Mouse (Mus musculus) kidney, embryonic 15.5 days (tissue): ENCODE measurements around the gene Fhit. TPM values are rescaled to one million over a fixed set of nuclear protein-coding genes. Genes with fewer than 3 reads are reported as not detected.

Source experiments
- ATAC-seq: fragments of 200-750 bp; cut with Nextera tagmentation; replicated peaks from 2 replicates; pipeline ENCODE4 v1.8.0; 2017; ENCODE audit warnings: moderate TSS enrichment; ENCODE audit not compliant: low FRiP score
- H3K27ac ChIP-seq: fragments of 300-500 bp; sonication (generic); 2 replicates; pipeline ENCODE4 v1.5.1; 2015; ENCODE audit warnings: mild to moderate bottlenecking, inconsistent platforms
- H3K27me3 ChIP-seq: fragments of 300-500 bp; sonication (generic); 2 replicates; pipeline ENCODE4 v1.6.1; 2015; ENCODE audit warnings: inconsistent platforms
- H3K36me3 ChIP-seq: fragments of 300-500 bp; sonication (generic); 2 replicates; pipeline ENCODE4 v1.6.1; 2015; ENCODE audit warnings: inconsistent platforms
- H3K4me1 ChIP-seq: fragments of 300-500 bp; sonication (generic); 2 replicates; pipeline ENCODE4 v1.6.1; 2015; ENCODE audit warnings: inconsistent platforms
- H3K4me2 ChIP-seq: fragments of 300-500 bp; sonication (generic); 2 replicates; pipeline ENCODE4 v1.6.1; 2015; ENCODE audit warnings: moderate library complexity, mild to moderate bottlenecking, inconsistent platforms
- H3K4me3 ChIP-seq: fragments of 300-500 bp; sonication (generic); replicated peaks from 2 replicates; pipeline ENCODE4 v1.5.1; 2015; ENCODE audit warnings: mild to moderate bottlenecking, inconsistent platforms
- H3K9ac ChIP-seq: fragments of 300-500 bp; sonication (generic); 2 replicates; pipeline ENCODE4 v1.6.1; 2015; ENCODE audit warnings: mild to moderate bottlenecking, inconsistent platforms
- H3K9me3 ChIP-seq: fragments of 300-500 bp; sonication (generic); replicated peaks from 2 replicates; pipeline ENCODE4 v1.6.1; 2016; ENCODE audit warnings: inconsistent platforms
- WGBS: fragments of 180-500 bp; shearing (Covaris S2); methylation state at CpG from one replicate; pipeline ENCODE4 v1.1.7; 2015; ENCODE audit warnings: mixed read lengths; 5-methylcytosine and 5-hydroxymethylcytosine counted together
- polyA plus RNA-seq: library from polyadenylated mRNA; unstranded; fragments of >200 nt; fragmentation: Nextera tagmentation; extraction: Ambion mirVana; gene quantifications from 2 replicates; pipeline ENCODE4 v1.2.1, GENCODE M21; 2015

Gene Fhit
- polyA plus RNA-seq, 1 experiment from 2014 or later, result 5.1 TPM

DNA sequence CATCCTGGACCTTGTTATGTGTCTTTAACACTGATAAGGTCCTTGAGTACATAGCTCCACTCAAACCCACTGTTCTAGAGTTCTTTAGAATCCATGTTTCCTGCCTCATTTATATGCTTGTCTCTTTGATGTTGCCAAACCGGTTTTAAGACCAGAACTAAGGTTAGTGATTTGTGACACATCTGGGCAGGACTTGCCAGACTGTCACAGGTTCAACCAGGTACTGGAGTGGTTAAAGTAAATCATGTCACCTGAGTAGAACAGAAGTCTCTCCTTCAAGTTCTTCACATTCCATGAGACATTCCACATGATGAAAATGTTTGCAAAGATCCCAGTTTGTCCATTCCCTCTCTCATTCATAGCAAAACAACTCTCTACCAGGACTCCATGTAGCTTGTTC, 1376.0 kb downstream of the Fhit start:
- Histone ChIP-seq H3K4me3 (no peak overlapping the region), H3K9me3 (no peaks in the 10 kb centered on the region), H3K9ac (no peak overlapping the region), H3K4me2 (no peak overlapping the region), H3K27me3 (no peaks in the 10 kb centered on the region), H3K27ac (no peak overlapping the region), H3K4me1 (0 out of 2 replicates have a peak, but pooled peaks cover 4% of the 10 kb centered on the region), H3K36me3 (no peaks in the 10 kb centered on the region)
- WGBS, result 49% methylated on average over 1 of the region's 1 CpGs
- no peak for ATAC-seq

- Histone ChIP-seq H3K36me3 (no peaks in the 10 kb centered on the region), H3K27me3 (no peaks in the 10 kb centered on the region), H3K4me2 (no peak overlapping the region), H3K27ac (no peak overlapping the region), H3K4me1 (no peaks in the 10 kb centered on the region), H3K9ac (no peak overlapping the region), H3K4me3 (no peak overlapping the region), H3K9me3 (no peaks in the 10 kb centered on the region)
- WGBS, result 73% methylated on average over 4 of the region's 4 CpGs
- ATAC-seq, result no peak
These were observed 1410.5 kb downstream of the Fhit start for GRCm38 (mm10) chr14:9751341-9751740.

GRCm38 (mm10) chr14:9748709-9749108, 1413.1 kb downstream of the Fhit start:
- ATAC-seq, result no peak
- no peaks in the 10 kb centered on the region for H3K36me3 ChIP-seq
- H3K27ac ChIP-seq, result no peak overlapping the region
- no peaks in the 10 kb centered on the region for H3K27me3 ChIP-seq
- H3K4me2 ChIP-seq, result no peak overlapping the region
- H3K4me1 ChIP-seq, result no peaks in the 10 kb centered on the region
- no peak overlapping the region for H3K4me3 ChIP-seq
- 90% methylated on average over 1 of the region's 1 CpGs for WGBS
- no peaks in the 10 kb centered on the region for H3K9me3 ChIP-seq
- H3K9ac ChIP-seq, result no peak overlapping the region

GRCm38 (mm10) chr14:9721917-9722472, 1439.8 kb downstream of the Fhit start:
- Histone ChIP-seq H3K4me1 (no peaks in the 10 kb centered on the region), H3K36me3 (no peaks in the 10 kb centered on the region), H3K4me3 (no peak overlapping the region), H3K27me3 (no peaks in the 10 kb centered on the region), H3K27ac (no peak overlapping the region), H3K9ac (no peak overlapping the region), H3K9me3 (no peaks in the 10 kb centered on the region), H3K4me2 (no peak overlapping the region)
- no peak for ATAC-seq
- 59% methylated on average over 2 of the region's 2 CpGs for WGBS

GRCm38 (mm10) chr14:9698621-9699020, 1463.2 kb downstream of the Fhit start:
- WGBS, result 93% methylated on average over 1 of the region's 1 CpGs
- H3K4me1 ChIP-seq, result no peaks in the 10 kb centered on the region
- no peak overlapping the region for H3K9ac ChIP-seq
- no peak for ATAC-seq
- no peak overlapping the region for H3K4me2 ChIP-seq
- H3K4me3 ChIP-seq, result no peak overlapping the region
- H3K36me3 ChIP-seq, result no peaks in the 10 kb centered on the region
- H3K27ac ChIP-seq, result no peak overlapping the region
- H3K27me3 ChIP-seq, result no peaks in the 10 kb centered on the region
- H3K9me3 ChIP-seq, result no peaks in the 10 kb centered on the region

GRCm38 (mm10) chr14:9697101-9697500, 1464.7 kb downstream of the Fhit start:
- H3K36me3 ChIP-seq, result no peaks in the 10 kb centered on the region
- 79% methylated on average over 3 of the region's 3 CpGs for WGBS
- H3K9ac ChIP-seq, result no peak overlapping the region

DNA sequence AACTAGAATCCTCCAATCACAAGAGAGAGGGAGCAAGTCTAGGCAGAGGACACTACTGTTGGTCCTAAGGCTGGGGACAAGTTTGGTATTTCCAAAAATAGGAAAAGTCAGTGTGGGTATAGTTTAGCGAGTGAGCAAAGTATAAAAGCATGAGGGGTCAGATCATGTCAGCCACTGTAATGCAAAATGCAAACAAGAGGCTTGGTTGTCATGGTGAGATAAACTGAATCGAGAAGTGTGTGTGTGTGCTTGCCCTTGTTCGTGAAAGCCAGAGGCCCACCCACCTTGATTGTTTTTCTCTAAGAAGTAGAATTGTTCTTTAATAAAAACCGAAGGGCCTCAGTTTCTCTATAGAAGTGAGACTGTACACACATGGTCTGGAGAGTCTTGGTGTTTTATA, 1465.8 kb downstream of the Fhit start:
- H3K36me3 ChIP-seq, result no peaks in the 10 kb centered on the region
- no peaks in the 10 kb centered on the region for H3K9me3 ChIP-seq
- WGBS, result 70% methylated on average over 4 of the region's 4 CpGs
- ATAC-seq, result no peak
- no peak overlapping the region for H3K27ac ChIP-seq
- no peaks in the 10 kb centered on the region for H3K27me3 ChIP-seq
- H3K4me3 ChIP-seq, result no peak overlapping the region
- no peak overlapping the region for H3K4me2 ChIP-seq
- no peak overlapping the region for H3K9ac ChIP-seq
- no peaks in the 10 kb centered on the region for H3K4me1 ChIP-seq

More at GRCm38 (mm10) chr14:9697101-9697500, 1464.7 kb downstream of the Fhit start:
- Histone ChIP-seq H3K4me3 (no peak overlapping the region), H3K27ac (no peak overlapping the region), H3K4me1 (no peaks in the 10 kb centered on the region), H3K4me2 (no peak overlapping the region), H3K9me3 (no peaks in the 10 kb centered on the region), H3K27me3 (no peaks in the 10 kb centered on the region)
- ATAC-seq, result no peak

DNA sequence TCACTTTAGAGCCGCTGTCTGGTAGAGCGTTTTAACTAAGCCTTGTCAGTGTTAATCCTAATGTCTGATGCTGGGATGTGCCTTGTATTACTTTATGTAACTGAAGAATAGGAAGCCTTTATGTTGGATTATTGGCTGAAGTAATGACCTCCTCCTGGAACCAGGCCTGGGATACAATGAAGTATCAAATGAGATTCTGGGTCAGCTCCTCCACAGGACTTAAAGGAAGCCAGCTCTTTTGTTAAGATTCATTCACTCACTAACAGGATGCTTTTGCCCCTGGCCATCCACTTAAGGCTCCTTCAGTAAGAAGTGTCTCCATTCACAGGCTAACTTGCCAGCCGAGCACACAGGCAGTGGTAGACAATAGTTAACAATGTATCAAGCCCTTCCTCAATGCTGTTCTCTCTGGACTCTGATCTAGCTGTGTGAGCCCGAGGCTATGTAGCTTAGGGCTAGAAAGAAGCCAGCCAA, 1466.6 kb downstream of the Fhit start:
- Histone ChIP-seq H3K4me2 (no peak overlapping the region), H3K4me1 (no peaks in the 10 kb centered on the region), H3K4me3 (no peak overlapping the region), H3K9me3 (no peaks in the 10 kb centered on the region), H3K27ac (no peak overlapping the region), H3K36me3 (no peaks in the 10 kb centered on the region), H3K27me3 (no peaks in the 10 kb centered on the region), H3K9ac (no peak overlapping the region)
- WGBS, result 89% methylated on average over 4 of the region's 4 CpGs
- no peak for ATAC-seq

DNA sequence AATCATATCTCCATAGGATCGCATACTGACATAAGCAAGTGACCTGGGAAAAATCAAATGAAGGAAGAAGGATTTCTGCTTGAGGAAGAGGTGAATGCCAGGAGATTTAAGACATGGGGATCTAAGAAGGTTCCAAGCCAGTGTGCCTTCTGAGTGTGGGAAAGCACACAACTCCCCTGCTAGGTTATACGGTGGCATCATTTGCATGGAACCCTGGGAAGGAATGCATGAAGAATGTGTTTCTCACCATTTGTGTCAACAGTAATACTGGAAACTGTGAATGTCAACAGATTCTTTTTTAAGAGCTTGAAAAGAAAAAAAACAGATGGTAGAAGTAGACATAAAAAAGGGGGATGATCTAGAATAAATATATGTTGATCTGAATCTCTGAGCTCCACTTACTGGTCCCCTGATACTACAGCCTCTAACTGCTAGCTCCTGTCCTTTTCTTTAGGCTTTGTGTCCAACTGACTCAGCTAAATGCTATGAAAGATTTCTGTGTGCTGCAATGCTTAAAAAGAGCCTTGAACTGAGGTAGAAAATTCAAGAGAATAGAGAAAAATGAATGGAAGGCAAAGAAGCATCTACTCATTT, 1473.1 kb downstream of the Fhit start:
- H3K9ac ChIP-seq, result no peak overlapping the region
- 82% methylated on average over 2 of the region's 2 CpGs for WGBS
- no peaks in the 10 kb centered on the region for H3K4me1 ChIP-seq
- H3K4me2 ChIP-seq, result no peak overlapping the region
- no peaks in the 10 kb centered on the region for H3K36me3 ChIP-seq
- no peaks in the 10 kb centered on the region for H3K27me3 ChIP-seq
- H3K9me3 ChIP-seq, result no peaks in the 10 kb centered on the region
- H3K27ac ChIP-seq, result no peak overlapping the region
- no peak for ATAC-seq
- no peak overlapping the region for H3K4me3 ChIP-seq

DNA sequence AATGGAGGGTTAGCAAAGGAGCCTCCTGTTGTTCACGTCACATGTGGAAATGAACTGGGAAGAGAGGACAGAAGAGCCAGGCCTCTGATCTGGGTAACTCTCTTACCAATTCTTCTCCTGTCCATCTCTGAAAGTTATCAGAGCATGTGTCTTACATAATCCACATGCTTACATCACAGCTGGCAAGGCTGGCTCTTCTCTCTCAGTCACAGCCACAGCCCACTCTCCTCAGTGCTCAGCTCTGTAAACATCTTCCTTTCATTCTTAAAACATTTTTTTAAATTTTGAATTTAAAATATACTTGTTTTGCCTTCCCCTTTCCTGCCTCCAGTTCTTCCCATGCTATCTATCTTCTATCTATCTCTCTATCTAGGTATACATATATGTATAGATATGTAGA, 1477.5 kb downstream of the Fhit start:
- Histone ChIP-seq H3K9ac (no peak overlapping the region), H3K4me3 (no peak overlapping the region), H3K36me3 (no peaks in the 10 kb centered on the region), H3K27me3 (no peaks in the 10 kb centered on the region), H3K27ac (no peak overlapping the region), H3K4me2 (no peak overlapping the region), H3K4me1 (no peaks in the 10 kb centered on the region), H3K9me3 (no peaks in the 10 kb centered on the region)
- no peak for ATAC-seq
- 88% methylated on average over 1 of the region's 1 CpGs for WGBS

DNA sequence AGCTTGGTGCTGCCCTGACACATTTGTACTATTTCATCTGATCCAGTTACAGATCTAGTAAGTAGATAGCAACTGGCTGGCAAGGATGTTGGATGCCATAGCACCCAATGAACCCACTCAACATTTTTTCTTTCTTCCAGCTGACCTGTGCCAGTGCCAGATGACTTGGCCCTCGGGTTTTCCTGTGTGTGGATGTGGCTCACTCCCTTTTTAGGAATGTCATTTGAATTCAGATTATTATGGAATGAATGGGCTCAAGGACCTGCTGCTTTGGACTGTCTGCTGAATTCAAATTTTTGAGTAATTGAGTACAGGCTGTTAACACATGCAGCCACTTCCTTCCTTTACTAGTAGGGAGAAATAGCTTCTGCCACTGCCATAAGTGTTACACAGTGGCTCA, 1489.1 kb downstream of the Fhit start:
- Histone ChIP-seq H3K36me3 (no peaks in the 10 kb centered on the region), H3K4me3 (no peak overlapping the region), H3K4me1 (no peaks in the 10 kb centered on the region), H3K27me3 (no peaks in the 10 kb centered on the region), H3K9me3 (0 out of 2 replicates have a peak, but pooled peaks cover 8% of the 10 kb centered on the region), H3K4me2 (no peak overlapping the region), H3K9ac (no peak overlapping the region), H3K27ac (no peak overlapping the region)
- ATAC-seq, result no peak
- WGBS, result 63% methylated on average over 1 of the region's 1 CpGs

GRCm38 (mm10) chr14:9671776-9672175, 1490.1 kb downstream of the Fhit start:
- WGBS, result 68% methylated on average over 3 of the region's 3 CpGs
- Histone ChIP-seq H3K36me3 (no peaks in the 10 kb centered on the region), H3K4me3 (no peak overlapping the region), H3K27ac (no peak overlapping the region), H3K27me3 (no peaks in the 10 kb centered on the region), H3K9me3 (0 out of 2 replicates have a peak, but pooled peaks cover 8% of the 10 kb centered on the region), H3K9ac (no peak overlapping the region), H3K4me2 (no peak overlapping the region), H3K4me1 (no peaks in the 10 kb centered on the region)
- no peak for ATAC-seq

- H3K4me3 ChIP-seq, result no peak overlapping the region
- no peak overlapping the region for H3K9ac ChIP-seq
- H3K27ac ChIP-seq, result no peak overlapping the region
- 81% methylated on average over 1 of the region's 1 CpGs for WGBS
- no peak overlapping the region for H3K4me2 ChIP-seq
- H3K4me1 ChIP-seq, result no peaks in the 10 kb centered on the region
- no peaks in the 10 kb centered on the region for H3K36me3 ChIP-seq
- no peaks in the 10 kb centered on the region for H3K27me3 ChIP-seq
- H3K9me3 ChIP-seq, result 0 out of 2 replicates have a peak, but pooled peaks cover 8% of the 10 kb centered on the region
- ATAC-seq, result no peak
These were observed 1492.1 kb downstream of the Fhit start for GRCm38 (mm10) chr14:9669766-9670165.
